Mouse (Mus musculus) kidney, postnatal 14 days (tissue): ENCODE data around the gene Ivd.

Experiments used
- DNase-seq: peaks from one replicate; pipeline ENCODE4 v3.0.0; 2022; ENCODE audit warnings: mixed read lengths

Gene Ivd

DNA sequence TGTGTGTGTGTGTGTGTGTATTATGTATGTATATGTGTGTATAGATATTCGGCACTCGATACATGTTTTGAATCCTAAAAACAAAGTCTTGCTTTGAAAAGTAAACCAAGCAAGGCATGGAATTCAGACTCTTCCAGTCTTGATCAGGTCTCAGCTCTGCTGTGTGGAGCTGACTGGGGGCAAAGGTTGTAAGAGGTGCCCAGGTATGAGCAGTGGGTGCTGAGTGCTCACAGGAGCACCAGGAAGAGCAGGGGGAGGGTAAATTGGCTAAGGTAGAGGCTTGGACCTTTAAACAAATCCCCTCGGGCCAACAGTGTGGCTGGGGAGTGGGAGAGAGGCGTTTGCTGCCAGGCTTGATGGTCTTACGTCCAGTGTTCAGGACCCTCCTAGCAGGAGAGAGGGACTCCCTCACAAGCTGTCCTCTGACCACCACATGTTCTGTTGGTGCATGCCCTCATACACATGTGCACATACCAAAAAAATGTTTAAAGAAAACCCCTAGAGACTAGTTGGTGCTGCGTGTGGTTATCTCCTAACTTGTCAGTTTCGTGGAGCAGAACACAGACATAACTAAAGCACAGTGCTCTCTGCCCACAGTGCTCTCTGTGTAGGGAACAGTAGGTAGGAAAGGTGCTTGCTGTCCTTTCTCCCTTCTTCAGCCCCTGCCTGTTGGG is 49.0 kb downstream of the Ivd start:
- DNase-seq: no peak

DNA sequence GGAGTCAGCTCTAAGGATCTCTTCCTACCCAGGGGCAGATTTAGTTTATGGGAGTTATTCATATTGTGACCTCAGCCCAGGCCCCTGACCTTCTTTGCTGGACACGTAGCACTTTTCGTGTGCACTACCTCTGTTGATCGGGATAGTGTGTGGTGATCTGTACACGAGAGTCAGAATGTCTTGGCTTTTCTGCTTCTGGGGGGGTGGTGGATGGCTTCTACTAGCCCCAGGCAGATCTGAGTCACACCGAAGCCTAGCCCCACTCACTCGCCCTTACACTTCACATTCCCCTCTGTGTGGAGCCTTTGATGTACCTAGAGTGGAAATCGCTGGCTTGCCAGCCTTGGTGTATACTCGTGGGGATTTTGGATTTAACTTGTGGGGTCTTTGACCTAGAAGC is 51.0 kb downstream of the Ivd start:
- DNase-seq: no peak

DNA sequence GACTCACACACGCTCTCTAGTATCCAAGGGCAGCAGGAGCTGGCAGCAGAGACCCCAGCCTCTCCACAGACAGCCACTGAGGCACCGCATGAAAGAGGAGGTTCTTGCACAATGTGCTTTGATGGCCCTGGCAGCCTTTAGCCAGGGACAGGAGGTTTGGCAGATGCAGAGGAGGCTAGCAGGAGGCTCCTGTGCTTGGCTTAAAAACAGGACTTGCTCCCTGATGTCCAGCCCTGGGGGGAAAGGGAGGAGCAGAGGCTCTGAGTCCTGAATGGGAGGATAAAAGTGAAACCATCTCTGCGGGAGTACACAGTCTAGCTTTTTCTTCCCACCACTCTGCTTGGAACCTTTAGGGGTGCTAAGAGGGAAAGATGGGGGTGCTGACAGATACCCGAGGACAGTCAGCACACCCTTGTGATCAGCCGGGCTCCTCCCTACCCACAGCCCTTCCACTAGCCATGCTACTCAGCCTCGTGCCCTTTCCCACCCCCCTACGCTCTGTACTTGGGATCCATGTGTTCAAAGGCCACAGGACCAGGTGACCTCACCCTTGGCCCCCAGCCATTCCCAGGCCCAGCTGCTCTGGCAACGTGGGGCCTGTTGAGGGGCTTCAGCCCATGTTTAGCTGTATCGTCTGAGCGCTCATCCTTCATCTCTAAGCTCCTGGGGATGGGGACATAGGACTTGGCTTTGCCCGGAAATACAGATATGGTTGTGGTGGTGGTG is 52.0 kb downstream of the Ivd start:
- DNase-seq: no peak

DNA sequence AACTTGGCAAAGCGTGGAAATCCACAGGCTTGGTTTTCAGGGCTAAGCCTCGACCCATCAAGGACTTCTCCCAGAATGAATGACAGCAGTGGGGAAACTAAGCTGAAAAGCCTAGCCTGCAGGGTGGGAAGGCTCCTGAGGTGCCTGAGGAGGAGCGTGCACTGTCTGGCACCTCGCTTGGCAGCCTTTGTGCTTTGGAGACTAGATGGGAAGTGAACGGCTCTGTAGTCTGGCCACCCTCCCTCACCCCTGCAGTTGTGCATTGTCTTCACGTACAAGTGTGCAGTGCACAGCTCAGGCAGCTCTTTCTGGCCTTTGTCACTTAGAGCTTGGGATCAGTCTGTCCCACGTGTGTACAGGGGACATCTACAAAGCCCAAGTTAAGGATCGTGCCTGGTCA is 52.9 kb downstream of the Ivd start:
- no peak for DNase-seq

DNA sequence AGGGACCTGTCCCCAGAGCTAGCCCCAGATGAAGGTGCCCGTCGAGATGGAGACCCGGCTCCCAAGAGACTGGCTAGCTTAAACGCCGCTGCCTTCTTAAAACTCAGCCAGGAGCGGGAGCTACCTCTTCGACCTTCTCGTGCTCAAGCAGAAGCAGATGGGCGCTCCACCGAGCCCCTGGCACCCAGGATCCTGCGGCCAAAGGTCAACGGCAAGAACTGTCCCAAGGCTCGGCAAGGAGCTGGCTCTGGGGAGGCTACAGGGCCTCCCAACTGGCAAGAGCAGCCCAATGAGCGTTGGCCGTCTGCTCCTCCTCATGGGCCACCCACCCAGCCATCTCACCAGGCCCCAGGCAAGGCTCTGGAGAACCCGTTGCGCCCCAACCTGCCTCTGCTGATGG is 54.7 kb downstream of the Ivd start:
- DNase-seq: peak; percentile 46

DNA sequence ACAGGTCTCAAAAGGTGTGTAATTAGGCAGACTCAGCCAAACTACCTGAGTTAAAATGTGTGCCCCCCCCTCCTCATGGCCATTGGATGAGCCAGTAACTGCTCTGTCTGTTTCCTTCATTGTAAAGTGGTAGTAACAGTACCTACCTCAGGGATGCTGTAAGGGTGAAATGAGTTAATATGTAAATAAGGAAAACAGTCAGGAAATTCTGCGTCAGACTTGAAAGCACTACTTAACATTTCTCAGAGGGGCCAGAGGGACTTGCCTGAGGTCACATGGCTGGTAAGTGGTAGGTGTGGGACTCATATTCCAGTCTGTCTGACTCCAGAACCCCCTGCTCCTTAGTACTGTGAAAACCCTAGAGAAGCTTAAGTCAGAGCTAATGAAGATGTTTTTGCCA is 56.8 kb downstream of the Ivd start:
- DNase-seq: no peak

DNA sequence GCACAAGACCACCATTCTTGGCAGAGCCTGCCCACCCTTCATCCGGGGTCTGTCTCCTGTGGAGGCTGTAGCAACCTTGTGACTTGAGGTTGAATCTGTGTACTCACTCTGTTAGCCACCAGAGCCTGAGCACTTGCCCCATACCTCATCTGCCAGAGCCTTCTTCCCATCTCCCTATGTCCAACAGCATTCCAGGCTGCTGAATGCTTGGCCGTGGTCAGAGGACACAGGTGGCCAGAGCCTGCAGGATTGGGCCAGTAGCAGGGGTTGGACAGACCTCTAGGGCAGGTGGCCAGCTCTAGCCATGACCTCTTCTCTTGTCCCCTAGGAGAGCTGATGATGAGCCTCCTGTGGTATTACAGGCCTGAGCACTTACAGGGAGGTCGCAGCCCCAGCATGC is 58.7 kb downstream of the Ivd start:
- DNase-seq: no peak

DNA sequence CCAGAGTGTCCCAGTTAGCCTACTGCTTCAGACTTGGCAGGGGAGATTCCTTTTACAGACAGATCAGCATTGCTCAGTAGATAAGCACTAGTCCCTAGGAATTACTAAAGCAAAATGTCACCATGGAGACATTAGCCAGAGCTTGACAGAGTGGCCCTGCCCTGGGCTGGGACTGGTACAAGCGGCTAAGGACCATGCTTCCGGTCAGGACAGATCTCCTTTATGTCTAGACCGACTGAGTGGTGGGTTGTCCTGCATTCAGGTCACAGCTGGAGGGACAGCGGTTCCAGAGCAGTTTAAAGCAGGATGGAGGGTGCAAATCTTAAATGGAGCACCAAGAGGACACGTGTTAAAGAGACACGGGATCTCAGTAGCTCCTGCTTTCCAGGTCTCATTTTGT is 64.2 kb downstream of the Ivd start:
- DNase-seq: no peak

DNA sequence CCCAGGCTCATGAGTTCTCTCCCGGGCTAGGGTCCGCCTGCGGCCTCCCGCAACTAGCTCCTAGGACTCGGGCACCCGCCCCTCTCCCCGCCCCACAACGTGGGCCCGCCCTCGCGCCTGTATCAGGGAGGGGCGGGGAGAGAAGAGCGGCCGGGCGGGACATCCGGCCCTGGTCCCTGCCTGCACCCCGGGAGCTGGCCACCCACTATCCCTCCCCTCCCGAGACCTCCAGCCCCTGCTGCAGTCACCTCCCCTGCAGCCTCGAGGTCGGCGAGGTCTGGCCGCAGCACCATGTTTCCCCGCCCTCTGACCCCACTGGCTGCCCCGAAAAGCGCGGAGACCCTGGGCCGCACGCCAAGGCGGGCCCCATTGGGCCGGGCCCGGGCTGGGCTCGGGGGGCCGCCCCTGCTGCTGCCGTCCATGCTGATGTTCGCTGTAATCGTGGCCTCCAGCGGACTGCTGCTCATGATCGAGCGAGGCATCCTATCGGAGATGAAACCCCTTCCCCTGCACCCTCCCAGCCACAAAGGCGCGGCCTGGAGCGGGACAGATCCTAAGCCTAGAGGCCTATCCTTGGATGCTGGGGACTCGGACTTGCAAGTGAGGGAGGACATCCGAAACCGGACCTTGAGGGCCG is 64.7 kb downstream of the Ivd start, which contains the start of gene Chst14:
TSS of gene Chst14 (plus strand) at position 136 of the 637 bp plus-strand sequence.
- DNase-seq: peak; percentile 88

DNA sequence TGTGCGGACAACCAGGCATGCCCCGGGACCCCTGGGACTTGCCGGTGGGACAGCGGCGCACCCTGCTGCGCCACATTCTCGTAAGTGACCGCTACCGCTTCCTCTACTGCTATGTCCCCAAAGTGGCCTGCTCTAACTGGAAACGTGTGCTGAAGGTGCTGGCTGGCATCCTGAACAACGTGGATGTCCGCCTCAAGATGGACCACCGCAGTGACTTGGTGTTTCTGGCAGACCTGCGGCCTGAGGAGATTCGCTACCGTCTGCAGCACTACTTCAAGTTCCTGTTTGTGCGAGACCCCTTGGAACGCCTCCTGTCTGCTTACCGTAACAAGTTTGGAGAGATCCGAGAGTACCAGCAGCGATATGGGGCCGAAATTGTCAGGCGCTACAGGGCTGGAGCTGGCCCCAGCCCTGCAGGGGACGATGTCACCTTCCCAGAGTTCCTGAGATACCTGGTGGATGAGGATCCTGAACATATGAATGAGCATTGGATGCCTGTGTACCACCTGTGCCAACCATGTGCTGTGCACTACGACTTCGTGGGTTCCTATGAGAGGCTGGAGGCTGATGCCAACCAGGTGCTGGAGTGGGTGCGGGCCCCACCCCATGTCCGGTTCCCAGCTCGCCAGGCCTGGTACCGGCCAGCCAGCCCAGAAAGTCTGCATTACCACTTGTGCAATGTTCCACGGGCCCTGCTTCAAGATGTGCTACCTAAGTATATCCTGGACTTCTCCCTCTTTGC is 65.4 kb downstream of the Ivd start:
- no peak for DNase-seq
